Mouse (Mus musculus) gastrocnemius, adult 8-10 months (tissue): ENCODE measurements around the gene 4930505A04Rik. TPM values are rescaled to one million over a fixed set of nuclear protein-coding genes. Genes with fewer than 3 reads are reported as not detected.
"Not testable (repeated sequence)": the region's sequence is repeated elsewhere in the genome, so short reads cannot be mapped to it uniquely, and the experiment has no call there.

Experiments used
- DNase-seq, 2 experiments: peaks; one replicate each; pipeline ENCODE4 v3.0.0; 2022; ENCODE audit warnings: low spot score in 2 of 2
- total RNA-seq, 4 experiments: library from RNA; stranded (reverse); gene quantifications; 2 replicates each; pipeline ENCODE4 v1.2.4; 2022

Gene 4930505A04Rik
- total RNA-seq, result not detected

GRCm38 (mm10) chr11:30471751-30472593 lies at the start of gene 4930505A04Rik:
4930505A04Rik (minus strand) TSS chr11:30471827.
- DNase-seq, result peak; percentile 70 to 78

- DNase-seq, result no peak
Measured at GRCm38 (mm10) chr11:30517133-30517532, 45.5 kb upstream of the 4930505A04Rik start.

- no peak for DNase-seq
Measured at GRCm38 (mm10) chr11:30508178-30508577, 36.6 kb upstream of the 4930505A04Rik start.

- DNase-seq, result no peak
Measured at GRCm38 (mm10) chr11:30498738-30499355, 27.2 kb upstream of the 4930505A04Rik start.

- no peak for DNase-seq
Measured at GRCm38 (mm10) chr11:30497151-30497550, 25.5 kb upstream of the 4930505A04Rik start.

- no peak for DNase-seq
Measured at GRCm38 (mm10) chr11:30491515-30492260, 20.1 kb upstream of the 4930505A04Rik start.

- DNase-seq, result no peak
Measured at GRCm38 (mm10) chr11:30488183-30488582, 16.6 kb upstream of the 4930505A04Rik start.

GRCm38 (mm10) chr11:30483286-30483685 lies 11.7 kb upstream of the 4930505A04Rik start:
- no peak for DNase-seq

- no peak for DNase-seq
Measured at GRCm38 (mm10) chr11:30471187-30471586, 440 bp downstream of the 4930505A04Rik start.

- no peak for DNase-seq
Measured at GRCm38 (mm10) chr11:30454331-30454730, 17.3 kb downstream of the 4930505A04Rik start.

- DNase-seq, result no peak
Measured at GRCm38 (mm10) chr11:30448126-30448525, 23.5 kb downstream of the 4930505A04Rik start.

- DNase-seq, result no peak
Measured at GRCm38 (mm10) chr11:30447561-30447960, 24.1 kb downstream of the 4930505A04Rik start.

GRCm38 (mm10) chr11:30444192-30444905 lies 27.3 kb downstream of the 4930505A04Rik start:
- not testable (repeated sequence) for DNase-seq

- no peak for DNase-seq
Measured at GRCm38 (mm10) chr11:30443746-30444145, 27.9 kb downstream of the 4930505A04Rik start.

GRCm38 (mm10) chr11:30433256-30433950 lies 38.2 kb downstream of the 4930505A04Rik start:
- no peak for DNase-seq

- peak; percentile 48 to 57 for DNase-seq
Measured at GRCm38 (mm10) chr11:30405581-30405980, 66.0 kb downstream of the 4930505A04Rik start.

- DNase-seq, result no peak
Measured at GRCm38 (mm10) chr11:30404619-30405200, 66.9 kb downstream of the 4930505A04Rik start.

GRCm38 (mm10) chr11:30394351-30394750 lies 77.3 kb downstream of the 4930505A04Rik start:
- no peak for DNase-seq

- no peak for DNase-seq
Measured at GRCm38 (mm10) chr11:30383076-30383475, 88.6 kb downstream of the 4930505A04Rik start.
